Mouse (Mus musculus) bone marrow, adult 2 months (tissue): Measurements from ENCODE around the gene Ror1. TPM values are rescaled to one million over a fixed set of nuclear protein-coding genes. Genes with fewer than 3 reads are reported as not detected.

ENCODE experiments used
- H3K27ac ChIP-seq: fragments of 200-500 bp; 2 replicates; pipeline ENCODE4 v1.5.1; 2012; ENCODE audit warnings: low read depth, mild to moderate bottlenecking, control low read depth, inconsistent platforms, low read length; ENCODE audit not compliant: control insufficient read depth, poor library complexity, insufficient read depth
- H3K4me1 ChIP-seq: fragments of 200-500 bp; 2 replicates; pipeline ENCODE4 v1.6.1; 2011; ENCODE audit warnings: low read length; ENCODE audit not compliant: control insufficient read depth, insufficient read depth
- H3K4me3 ChIP-seq: fragments of 200-500 bp; replicated peaks from 2 replicates; pipeline ENCODE3; 2011; ENCODE audit warnings: mild to moderate bottlenecking, low read depth, low read length, control low read depth; ENCODE audit not compliant: control insufficient read depth
- CTCF ChIP-seq: fragments of 200-500 bp; IDR thresholded peaks from 2 replicates; pipeline ENCODE4 v1.5.1; 2011; ENCODE audit warnings: low read length, control low read depth; ENCODE audit not compliant: control insufficient read depth, insufficient read depth
- POLR2A ChIP-seq: fragments of 200-500 bp; IDR thresholded peaks from 2 replicates; pipeline ENCODE4 v1.6.1; 2011; ENCODE audit warnings: low read depth, mild to moderate bottlenecking, control low read depth, low read length, borderline replicate concordance; ENCODE audit not compliant: control insufficient read depth
- WGBS: fragments of 180-500 bp; shearing (Covaris S2); methylation state at CpG from one replicate; pipeline ENCODE4 v1.1.7; 2018; 5-methylcytosine and 5-hydroxymethylcytosine counted together
- polyA plus RNA-seq: library from polyadenylated mRNA; stranded (reverse); fragments of >200 nt; gene quantifications from 2 replicates; pipeline ENCODE4 v1.2.4, GENCODE M21; 2011; ENCODE audit warnings: low replicate concordance; ENCODE audit not compliant: missing spikeins, insufficient read depth, insufficient read length

The Ror1 gene
- polyA plus RNA-seq, 1 experiment: not detected

- WGBS: 84% methylated on average over 3 of the region's 3 CpGs
- Histone ChIP-seq H3K4me1 (no peaks in the 10 kb centered on the region), H3K4me3 (no peak overlapping the region), H3K27ac (no peak overlapping the region)
- TF ChIP-seq POLR2A (no peak), CTCF (no peak)
Measured at GRCm38 (mm10) chr4:100155731-100156130, 60.1 kb downstream of the Ror1 start.

GRCm38 (mm10) chr4:100158401-100158800 lies 62.8 kb downstream of the Ror1 start:
- Histone ChIP-seq H3K4me1 (no peaks in the 10 kb centered on the region), H3K27ac (no peak overlapping the region), H3K4me3 (no peak overlapping the region)
- TF ChIP-seq POLR2A: no peak
- no peak for TF ChIP-seq CTCF
- WGBS: 81% methylated on average over 5 of the region's 5 CpGs

- Histone ChIP-seq H3K27ac (no peak overlapping the region), H3K4me1 (no peaks in the 10 kb centered on the region), H3K4me3 (no peak overlapping the region)
- TF ChIP-seq CTCF (no peak), POLR2A (no peak)
Measured at GRCm38 (mm10) chr4:100160156-100160555, 64.6 kb downstream of the Ror1 start.

GRCm38 (mm10) chr4:100165790-100166189 lies 70.2 kb downstream of the Ror1 start:
- TF ChIP-seq CTCF (no peak), POLR2A (no peak)
- Histone ChIP-seq H3K4me3 (no peak overlapping the region), H3K27ac (no peak overlapping the region), H3K4me1 (no peaks in the 10 kb centered on the region)
- 76% methylated on average over 7 of the region's 7 CpGs for WGBS

GRCm38 (mm10) chr4:100166871-100167270 lies 71.3 kb downstream of the Ror1 start:
- no peaks in the 10 kb centered on the region for H3K4me1 ChIP-seq
- H3K4me3 ChIP-seq: no peak overlapping the region
- WGBS: 75% methylated on average over 3 of the region's 3 CpGs
- no peak overlapping the region for H3K27ac ChIP-seq
- TF ChIP-seq CTCF (no peak), POLR2A (no peak)

GRCm38 (mm10) chr4:100169683-100170082 lies 74.1 kb downstream of the Ror1 start:
- 87% methylated on average over 5 of the region's 5 CpGs for WGBS
- TF ChIP-seq CTCF (no peak), POLR2A (no peak)
- no peak overlapping the region for H3K27ac ChIP-seq

GRCm38 (mm10) chr4:100170161-100170650 lies 74.6 kb downstream of the Ror1 start:
- TF ChIP-seq POLR2A (no peak), CTCF (no peak)
- Histone ChIP-seq H3K27ac (no peak overlapping the region), H3K4me1 (no peaks in the 10 kb centered on the region), H3K4me3 (no peak overlapping the region)
- 55% methylated on average over 14 of the region's 14 CpGs for WGBS

More at GRCm38 (mm10) chr4:100169683-100170082, 74.1 kb downstream of the Ror1 start:
- H3K4me1 ChIP-seq: no peaks in the 10 kb centered on the region
- H3K4me3 ChIP-seq: no peak overlapping the region

GRCm38 (mm10) chr4:100170743-100171142 lies 75.2 kb downstream of the Ror1 start:
- H3K4me3 ChIP-seq: no peak overlapping the region
- H3K27ac ChIP-seq: no peak overlapping the region
- WGBS: 73% methylated on average over 5 of the region's 5 CpGs
- no peak for TF ChIP-seq CTCF
- TF ChIP-seq POLR2A: no peak
- no peaks in the 10 kb centered on the region for H3K4me1 ChIP-seq

GRCm38 (mm10) chr4:100171483-100171898 lies 75.9 kb downstream of the Ror1 start:
- Histone ChIP-seq H3K4me3 (no peak overlapping the region), H3K4me1 (no peaks in the 10 kb centered on the region), H3K27ac (no peak overlapping the region)
- WGBS: 81% methylated on average over 5 of the region's 5 CpGs
- no peak for TF ChIP-seq POLR2A
- no peak for TF ChIP-seq CTCF

- no peaks in the 10 kb centered on the region for H3K4me1 ChIP-seq
- TF ChIP-seq CTCF (no peak), POLR2A (no peak)
- WGBS: 85% methylated on average over 7 of the region's 7 CpGs
- H3K27ac ChIP-seq: no peak overlapping the region
- no peak overlapping the region for H3K4me3 ChIP-seq
Measured at GRCm38 (mm10) chr4:100175594-100175993, 80.0 kb downstream of the Ror1 start.
